Mouse (Mus musculus): ENCODE results near the gene Kbtbd4. TPM values are rescaled to one million over a fixed set of nuclear protein-coding genes. Genes with fewer than 3 reads are reported as not detected.

Kbtbd4 gene
- polyA plus RNA-seq, 1 experiment from 2014 or later: 34.7 TPM

- peaks cover 17% of the 10 kb centered on the region for H3K4me1 ChIP-seq
- no peak overlapping the region for H3K27ac ChIP-seq
- WGBS: 71% methylated on average over 1 of the region's 1 CpGs
- no peak overlapping the region for H3K4me3 ChIP-seq
- H3K9me3 ChIP-seq: no peaks in the 10 kb centered on the region
- H3K27me3 ChIP-seq: no peaks in the 10 kb centered on the region
- peaks cover 60% of the 10 kb centered on the region for H3K36me3 ChIP-seq
- H3K9ac ChIP-seq: no peak overlapping the region
- ATAC-seq (ENCODE audit: insufficient number of reproducible peaks, low FRiP score, low TSS enrichment, low read depth): no peak
- H3K4me2 ChIP-seq: no peak overlapping the region
Measured at GRCm38 (mm10) chr2:90911668-90912067, 7.1 kb downstream of the Kbtbd4 start.

- Histone ChIP-seq H3K36me3 (peaks cover 47% of the 10 kb centered on the region), H3K4me3 (no peak overlapping the region), H3K27ac (no peak overlapping the region), H3K9me3 (no peaks in the 10 kb centered on the region), H3K4me1 (peaks cover 20% of the 10 kb centered on the region), H3K27me3 (no peaks in the 10 kb centered on the region), H3K9ac (no peak overlapping the region), H3K4me2 (no peak overlapping the region)
- ATAC-seq (ENCODE audit: insufficient number of reproducible peaks, low FRiP score, low TSS enrichment, low read depth): no peak
- WGBS: 73% methylated on average over 2 of the region's 2 CpGs
Measured at GRCm38 (mm10) chr2:90913671-90914070, 9.1 kb downstream of the Kbtbd4 start.

- H3K4me1 ChIP-seq: peaks cover 20% of the 10 kb centered on the region
- no peak overlapping the region for H3K4me2 ChIP-seq
- no peaks in the 10 kb centered on the region for H3K27me3 ChIP-seq
- no peak for ATAC-seq (ENCODE audit: insufficient number of reproducible peaks, low FRiP score, low TSS enrichment, low read depth)
- WGBS: 89% methylated on average over 1 of the region's 1 CpGs
- no peaks in the 10 kb centered on the region for H3K9me3 ChIP-seq
- H3K36me3 ChIP-seq: peaks cover 31% of the 10 kb centered on the region
- no peak overlapping the region for H3K4me3 ChIP-seq
- no peak overlapping the region for H3K9ac ChIP-seq
- no peak overlapping the region for H3K27ac ChIP-seq
Measured at GRCm38 (mm10) chr2:90915516-90915915, 11.0 kb downstream of the Kbtbd4 start.

GRCm38 (mm10) chr2:90916560-90917232 lies 12.2 kb downstream of the Kbtbd4 start:
- no peak for ATAC-seq (ENCODE audit: insufficient number of reproducible peaks, low FRiP score, low TSS enrichment, low read depth)
- WGBS: 15% methylated on average over 7 of the region's 7 CpGs

GRCm38 (mm10) chr2:90917233-90917998 lies 12.9 kb downstream of the Kbtbd4 start:
- H3K4me3 ChIP-seq: peak overlapping the region; percentile 66
- under 1% methylated on average over 65 of the region's 73 CpGs for WGBS
- peak overlapping the region; percentile 63 for H3K4me2 ChIP-seq
- H3K4me1 ChIP-seq: peaks cover 20% of the 10 kb centered on the region
- H3K27me3 ChIP-seq: no peaks in the 10 kb centered on the region
- H3K9ac ChIP-seq: peak overlapping the region; percentile 96
- H3K9me3 ChIP-seq: no peaks in the 10 kb centered on the region
- ATAC-seq (ENCODE audit: insufficient number of reproducible peaks, low FRiP score, low TSS enrichment, low read depth): peak; percentile 74
- peaks cover 16% of the 10 kb centered on the region for H3K36me3 ChIP-seq
- H3K27ac ChIP-seq: peak overlapping the region; percentile 96

More at GRCm38 (mm10) chr2:90916560-90917232, 12.2 kb downstream of the Kbtbd4 start:
- no peaks in the 10 kb centered on the region for H3K27me3 ChIP-seq
- peak overlapping the region; percentile 96 for H3K9ac ChIP-seq
- H3K27ac ChIP-seq: peak overlapping the region; percentile 96
- H3K36me3 ChIP-seq: peaks cover 20% of the 10 kb centered on the region
- H3K4me2 ChIP-seq: peak overlapping the region; percentile 63
- H3K4me3 ChIP-seq: peak overlapping the region; percentile 66
- H3K9me3 ChIP-seq: no peaks in the 10 kb centered on the region
- peaks cover 20% of the 10 kb centered on the region for H3K4me1 ChIP-seq

GRCm38 (mm10) chr2:90917999-90918698 lies 13.6 kb downstream of the Kbtbd4 start:
- peak overlapping the region; percentile 66 for H3K4me3 ChIP-seq
- peaks cover 8% of the 10 kb centered on the region for H3K36me3 ChIP-seq
- no peaks in the 10 kb centered on the region for H3K9me3 ChIP-seq
- peaks cover 20% of the 10 kb centered on the region for H3K4me1 ChIP-seq
- peak overlapping the region; percentile 63 for H3K4me2 ChIP-seq
- peak overlapping the region; percentile 96 for H3K27ac ChIP-seq
- WGBS: 8% methylated on average over 15 of the region's 16 CpGs
- peak; percentile 51 for ATAC-seq (ENCODE audit: insufficient number of reproducible peaks, low FRiP score, low TSS enrichment, low read depth)
- H3K9ac ChIP-seq: peak overlapping the region; percentile 96
- H3K27me3 ChIP-seq: no peaks in the 10 kb centered on the region

GRCm38 (mm10) chr2:90921178-90921577 lies 16.6 kb downstream of the Kbtbd4 start:
- Histone ChIP-seq H3K27me3 (no peaks in the 10 kb centered on the region), H3K9ac (no peak overlapping the region), H3K9me3 (no peaks in the 10 kb centered on the region), H3K27ac (peak overlapping the region; percentile 11; the same call in 1 of the 2 replicates), H3K4me1 (peaks cover 8% of the 10 kb centered on the region), H3K4me3 (no peak overlapping the region), H3K36me3 (no peaks in the 10 kb centered on the region), H3K4me2 (no peak overlapping the region)
- 63% methylated on average over 1 of the region's 1 CpGs for WGBS
- no peak for ATAC-seq (ENCODE audit: insufficient number of reproducible peaks, low FRiP score, low TSS enrichment, low read depth)

GRCm38 (mm10) chr2:90922636-90923035 lies 18.1 kb downstream of the Kbtbd4 start:
- Histone ChIP-seq H3K4me1 (peaks cover 4% of the 10 kb centered on the region; the same call in 1 of the 2 replicates), H3K27me3 (no peaks in the 10 kb centered on the region), H3K9me3 (no peaks in the 10 kb centered on the region), H3K9ac (no peak overlapping the region), H3K27ac (no peak overlapping the region), H3K4me3 (no peak overlapping the region), H3K36me3 (no peaks in the 10 kb centered on the region), H3K4me2 (no peak overlapping the region)
- no peak for ATAC-seq (ENCODE audit: insufficient number of reproducible peaks, low FRiP score, low TSS enrichment, low read depth)
- 92% methylated on average over 2 of the region's 2 CpGs for WGBS

- H3K4me1 ChIP-seq: no peaks in the 10 kb centered on the region
- H3K9ac ChIP-seq: no peak overlapping the region
- H3K27ac ChIP-seq: no peak overlapping the region
- H3K27me3 ChIP-seq: 0 out of 2 replicates have a peak, but pooled peaks cover 3% of the 10 kb centered on the region
- H3K9me3 ChIP-seq: no peaks in the 10 kb centered on the region
- H3K4me3 ChIP-seq: no peak overlapping the region
- no peak for ATAC-seq (ENCODE audit: insufficient number of reproducible peaks, low FRiP score, low TSS enrichment, low read depth)
- no peaks in the 10 kb centered on the region for H3K36me3 ChIP-seq
- H3K4me2 ChIP-seq: no peak overlapping the region
- WGBS: 85% methylated on average over 13 of the region's 13 CpGs
Measured at GRCm38 (mm10) chr2:90928566-90928965, 24.0 kb downstream of the Kbtbd4 start.

GRCm38 (mm10) chr2:90931829-90932228 lies 27.3 kb downstream of the Kbtbd4 start:
- H3K36me3 ChIP-seq: no peaks in the 10 kb centered on the region
- ATAC-seq (ENCODE audit: insufficient number of reproducible peaks, low FRiP score, low TSS enrichment, low read depth): no peak
- H3K4me3 ChIP-seq: no peak overlapping the region
- H3K9me3 ChIP-seq: no peaks in the 10 kb centered on the region
- H3K27me3 ChIP-seq: 0 out of 2 replicates have a peak, but pooled peaks cover 3% of the 10 kb centered on the region
- H3K4me1 ChIP-seq: no peaks in the 10 kb centered on the region
- H3K27ac ChIP-seq: no peak overlapping the region
- H3K9ac ChIP-seq: no peak overlapping the region
- H3K4me2 ChIP-seq: no peak overlapping the region
- 66% methylated on average over 8 of the region's 8 CpGs for WGBS

- 0 out of 2 replicates have a peak, but pooled peaks cover 3% of the 10 kb centered on the region for H3K27me3 ChIP-seq
- H3K27ac ChIP-seq: no peak overlapping the region
- no peak overlapping the region for H3K9ac ChIP-seq
- H3K36me3 ChIP-seq: no peaks in the 10 kb centered on the region
- no peaks in the 10 kb centered on the region for H3K9me3 ChIP-seq
- H3K4me2 ChIP-seq: no peak overlapping the region
- no peak overlapping the region for H3K4me3 ChIP-seq
- WGBS: 63% methylated on average over 2 of the region's 2 CpGs
- H3K4me1 ChIP-seq: no peaks in the 10 kb centered on the region
- no peak for ATAC-seq (ENCODE audit: insufficient number of reproducible peaks, low FRiP score, low TSS enrichment, low read depth)
Measured at GRCm38 (mm10) chr2:90932273-90932672, 27.7 kb downstream of the Kbtbd4 start.
